12 mouse cellular contexts compared by ENCODE assay signal in the genomic region with DNA sequence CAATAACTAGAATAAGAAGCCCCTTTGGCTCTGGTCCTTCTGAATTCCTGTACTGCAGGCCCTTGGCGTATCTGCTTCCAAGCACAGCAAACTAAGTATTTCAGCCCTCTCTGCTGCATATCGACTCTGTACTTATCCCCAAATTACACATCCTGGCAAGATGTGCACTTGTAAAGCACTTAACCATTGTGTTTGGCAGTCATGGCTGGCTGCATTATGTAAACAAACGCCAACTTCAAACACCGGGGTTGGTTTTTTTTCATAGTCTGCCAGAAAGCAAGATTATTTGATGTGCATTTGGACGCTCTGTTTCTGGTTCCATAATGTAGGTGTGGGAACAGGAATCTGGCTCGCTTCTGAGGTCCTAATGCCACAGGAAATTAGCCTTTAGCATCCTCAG.
"Had no signal": no experiment of that assay in that cellular context is flagged by ENCODE, and none has a peak within 500 bp of the region (broad histone marks: within the 10 kb centered on the region; RNA-seq: fewer than 3 reads in every experiment).

No protein-coding gene starts in this region.

- DNase-seq: kidney, adult 8-10 months; kidney, postnatal 25 days; liver; right cerebral cortex, postnatal 14 days; thymus, adult 2 months; thymus, postnatal 25 days had no signal

- H3K27me3 ChIP-seq: liver, embryonic 15.5 days; lung, embryonic 15.5 days; midbrain, embryonic 13.5 days; stomach, embryonic 15.5 days had no signal

- ATAC-seq: intestine, embryonic 16.5 days; midbrain, embryonic 13.5 days had no signal

- H3K4me1 ChIP-seq: liver, embryonic 15.5 days; stomach, embryonic 15.5 days had no signal

- H3K36me3 ChIP-seq: liver, embryonic 15.5 days; lung, embryonic 15.5 days; midbrain, embryonic 13.5 days; stomach, embryonic 15.5 days had no signal

- H3K9me3 ChIP-seq: liver, embryonic 15.5 days; lung, embryonic 15.5 days; midbrain, embryonic 13.5 days; stomach, embryonic 15.5 days had no signal

- H3K9ac ChIP-seq: liver, embryonic 15.5 days; lung, embryonic 15.5 days; midbrain, embryonic 13.5 days; stomach, embryonic 15.5 days had no signal

- H3K4me2 ChIP-seq: liver, embryonic 15.5 days; lung, embryonic 15.5 days; midbrain, embryonic 13.5 days; stomach, embryonic 15.5 days had no signal

- H3K27ac ChIP-seq: left cerebral cortex, adult 2 months; liver, embryonic 15.5 days; lung, embryonic 15.5 days; midbrain, embryonic 13.5 days; stomach, embryonic 15.5 days had no signal

- H3K4me3 ChIP-seq: left cerebral cortex, adult 2 months; liver, embryonic 15.5 days; lung, embryonic 15.5 days; midbrain, embryonic 13.5 days; stomach, embryonic 15.5 days had no signal
